Mouse (Mus musculus) forebrain, embryonic 10.5 days (tissue): ENCODE measurements around the gene Tnf. TPM values are rescaled to one million over a fixed set of nuclear protein-coding genes. Genes with fewer than 3 reads are reported as not detected.

Experiments used
- microRNA-seq: library from miRNA; unstranded; fragments of <30 nt; microRNA quantifications from one replicate; pipeline ENCODE4, GENCODE M21; 2017
- polyA plus RNA-seq: library from polyadenylated mRNA; unstranded; fragments of >200 nt; fragmentation: Nextera tagmentation; extraction: Ambion mirVana; gene quantifications from 2 replicates; pipeline ENCODE4 v1.2.1, GENCODE M21; 2016

The Tnf gene
- polyA plus RNA-seq, 1 experiment from 2014 or later = 0.10 TPM

Small RNA genes lying within 50 kb of the gene (microRNA-seq; reads per million reads assigned to microRNA genes)
- gene Mir6973a = not detected
- gene Mir6974 = not detected
- gene Mir6975 = 2.7 reads per million
- 0.90 reads per million for gene Mir8094

Other genes with a start within 250 kb of the Tnf start
- 0.07 TPM in 1 of 2 replicates, not detected in the other for gene Hspa1b, start 242.8 kb downstream of the Tnf start, polyA plus RNA-seq
- not detected in 2 replicates for gene Gm20481, start 232.1 kb downstream of the Tnf start, polyA plus RNA-seq
- gene Hspa1a, start 229.9 kb downstream of the Tnf start, polyA plus RNA-seq = 0.94 and 2.1 TPM in 2 replicates
- 1.1 TPM in 2 replicates for gene Hspa1l, start 229.3 kb downstream of the Tnf start, polyA plus RNA-seq
- 363 and 375 TPM in 2 replicates for gene Lsm2, start 220.1 kb downstream of the Tnf start, polyA plus RNA-seq
- gene Vars, start 201.0 kb downstream of the Tnf start, polyA plus RNA-seq = 229 and 234 TPM in 2 replicates
- 0.19 and 0.22 TPM in 2 replicates for gene Vwa7, start 185.4 kb downstream of the Tnf start, polyA plus RNA-seq
- 3.0 and 4.1 TPM in 2 replicates for gene Sapcd1, start 174.0 kb downstream of the Tnf start, polyA plus RNA-seq
- 4.3 and 5.1 TPM in 2 replicates for gene Msh5, start 155.3 kb downstream of the Tnf start, polyA plus RNA-seq
- 174 and 179 TPM in 2 replicates for gene Clic1, start 152.0 kb downstream of the Tnf start, polyA plus RNA-seq
- gene Ddah2, start 143.0 kb downstream of the Tnf start, polyA plus RNA-seq = 414 and 441 TPM in 2 replicates
- 0.25 TPM in 1 of 2 replicates, not detected in the other for gene Ly6g6c, start 136.6 kb downstream of the Tnf start, polyA plus RNA-seq
- 0.59 and 0.72 TPM in 2 replicates for gene Mpig6b, start 135.8 kb downstream of the Tnf start, polyA plus RNA-seq
- 1.00 TPM in 1 of 2 replicates, not detected in the other for gene Ly6g6e, start 125.1 kb downstream of the Tnf start, polyA plus RNA-seq
- 1.8 and 2.0 TPM in 2 replicates for gene Ly6g6d, start 123.9 kb downstream of the Tnf start, polyA plus RNA-seq
- 0.46 and 0.69 TPM in 2 replicates for gene Ly6g6f, start 116.4 kb downstream of the Tnf start, polyA plus RNA-seq
- 51.8 and 52.7 TPM in 2 replicates for gene Abhd16a, start 112.7 kb downstream of the Tnf start, polyA plus RNA-seq
- gene Ly6g5c, start 93.7 kb downstream of the Tnf start, polyA plus RNA-seq = not detected in 2 replicates
- 1.2 and 1.4 TPM in 2 replicates for gene Ly6g5b, start 86.6 kb downstream of the Tnf start, polyA plus RNA-seq
- 33.9 and 42.2 TPM in 2 replicates for gene Gpank1, start 80.6 kb downstream of the Tnf start, polyA plus RNA-seq
- 290 and 303 TPM in 2 replicates for gene Csnk2b, start 80.0 kb downstream of the Tnf start, polyA plus RNA-seq
- 7.8 and 10.6 TPM in 2 replicates for gene D17H6S53E, start 75.6 kb downstream of the Tnf start, polyA plus RNA-seq
- gene Apom, start 70.0 kb downstream of the Tnf start, polyA plus RNA-seq = 0.74 and 0.97 TPM in 2 replicates
- 65.9 and 69.0 TPM in 2 replicates for gene Bag6, start 66.8 kb downstream of the Tnf start, polyA plus RNA-seq
- gene Prrc2a, start 37.1 kb downstream of the Tnf start, polyA plus RNA-seq = 195 and 200 TPM in 2 replicates
- 3.3 and 3.9 TPM in 2 replicates for gene Aif1, start 25.9 kb downstream of the Tnf start, polyA plus RNA-seq
- gene Lst1, start 13.6 kb downstream of the Tnf start, polyA plus RNA-seq = 3.3 and 4.7 TPM in 2 replicates
- gene Ltb, start 7.6 kb downstream of the Tnf start, polyA plus RNA-seq = 0.16 and 0.32 TPM in 2 replicates
- gene Lta, start 3.3 kb upstream of the Tnf start, polyA plus RNA-seq = not detected in 2 replicates
- 0.53 TPM in 1 of 2 replicates, not detected in the other for gene Gm16181, start 18.8 kb upstream of the Tnf start, polyA plus RNA-seq
- gene Atp6v1g2, start 31.7 kb upstream of the Tnf start, polyA plus RNA-seq = 7.0 and 7.7 TPM in 2 replicates
- gene Nfkbil1, start 33.8 kb upstream of the Tnf start, polyA plus RNA-seq = 10.0 and 11.5 TPM in 2 replicates
- 757 and 759 TPM in 2 replicates for gene Ddx39b, start 39.7 kb upstream of the Tnf start, polyA plus RNA-seq
- gene H2-D1, start 60.7 kb upstream of the Tnf start, polyA plus RNA-seq = 57.8 and 58.6 TPM in 2 replicates
- not detected in 2 replicates for gene H2-Q1, start 118.4 kb upstream of the Tnf start, polyA plus RNA-seq
- gene H2-Q2, start 140.2 kb upstream of the Tnf start, polyA plus RNA-seq = 0.26 and 0.35 TPM in 2 replicates
- gene H2-Q4, start 177.6 kb upstream of the Tnf start, polyA plus RNA-seq = 3.0 and 3.1 TPM in 2 replicates
- gene H2-Q6, start 222.8 kb upstream of the Tnf start, polyA plus RNA-seq = 2.1 and 2.5 TPM in 2 replicates
- 18.5 and 19.8 TPM in 2 replicates for gene H2-Q7, start 237.1 kb upstream of the Tnf start, polyA plus RNA-seq